Mouse (Mus musculus): ENCODE results near the gene Serpinf1. TPM values are rescaled to one million over a fixed set of nuclear protein-coding genes. Genes with fewer than 3 reads are reported as not detected.

Gene Serpinf1
- polyA plus RNA-seq, 1 experiment from 2014 or later = 129 TPM

DNA sequence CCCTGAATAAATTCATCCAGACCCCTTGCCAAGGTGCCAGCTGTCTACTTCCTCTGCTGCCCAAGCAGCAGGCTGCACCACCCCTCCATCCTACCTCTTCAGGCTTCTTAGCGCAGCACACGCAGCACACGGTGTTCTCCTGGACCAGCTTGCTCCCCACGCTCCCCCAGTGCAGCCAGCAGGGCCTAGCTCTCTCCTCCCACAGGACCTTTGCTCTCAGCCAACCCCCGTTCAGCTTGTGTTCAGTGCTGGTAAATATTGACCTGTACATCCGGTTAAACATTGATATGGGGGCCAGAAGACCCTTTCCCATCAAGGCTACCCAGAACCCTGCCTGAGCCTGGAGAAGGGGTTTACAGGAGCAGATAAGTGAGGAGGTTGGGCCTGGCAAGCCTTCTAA is 16.9 kb upstream of the Serpinf1 start, which contains the start of gene Serpinf2:
Gene Serpinf2 (minus strand): TSS at position 229 of the 400 bp plus-strand sequence.
- no peak within 1 kb of the TSS for H3K9ac ChIP-seq
- H3K27me3 ChIP-seq = no peaks in the 10 kb centered on the region
- H3K4me3 ChIP-seq (replicated peaks) = no peak within 1 kb of the TSS
- peaks cover 10% of the 10 kb centered on the region for H3K4me1 ChIP-seq
- peaks cover 13% of the 10 kb centered on the region for H3K36me3 ChIP-seq
- H3K27ac ChIP-seq = no peak within 1 kb of the TSS
- H3K9me3 ChIP-seq (replicated peaks) = no peaks in the 10 kb centered on the region
- ATAC-seq (replicated peaks; ENCODE audit: low FRiP score) = no peak
- 68% methylated on average over 6 of the region's 6 CpGs for WGBS
- H3K4me2 ChIP-seq = peak within 1 kb of the TSS; percentile 19; the same call in 1 of the 2 replicates

DNA sequence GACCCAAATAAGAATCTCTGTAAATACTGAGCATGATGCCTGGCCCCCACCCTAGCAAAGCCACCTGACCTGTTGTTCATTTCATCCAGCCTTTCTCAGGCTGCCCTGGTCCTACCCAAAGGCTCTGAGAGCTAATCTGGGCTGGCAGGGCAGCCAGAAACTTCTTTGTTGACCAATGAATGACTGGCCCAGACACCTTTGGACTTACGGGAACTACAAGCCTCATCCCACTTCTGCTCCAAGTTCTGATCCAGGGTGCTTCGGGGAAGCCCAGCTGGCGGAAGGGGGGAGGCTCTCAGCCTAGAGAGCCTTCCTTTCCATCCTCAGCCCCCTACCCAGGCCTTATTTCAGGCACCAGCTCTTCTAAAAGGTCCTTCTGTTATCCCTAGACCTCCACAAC is 16.3 kb upstream of the Serpinf1 start:
- Histone ChIP-seq H3K27me3 (no peaks in the 10 kb centered on the region), H3K4me1 (peaks cover 4% of the 10 kb centered on the region), H3K36me3 (peaks cover 13% of the 10 kb centered on the region; the same call in 1 of the 2 replicates), H3K4me2 (peak overlapping the region; percentile 19; the same call in 1 of the 2 replicates), H3K9ac (no peak overlapping the region), H3K27ac (no peak overlapping the region), H3K4me3 (replicated peaks) (no peak overlapping the region), H3K9me3 (replicated peaks) (no peaks in the 10 kb centered on the region)
- ATAC-seq (replicated peaks; ENCODE audit: low FRiP score) = no peak
- 91% methylated on average over 3 of the region's 3 CpGs for WGBS

DNA sequence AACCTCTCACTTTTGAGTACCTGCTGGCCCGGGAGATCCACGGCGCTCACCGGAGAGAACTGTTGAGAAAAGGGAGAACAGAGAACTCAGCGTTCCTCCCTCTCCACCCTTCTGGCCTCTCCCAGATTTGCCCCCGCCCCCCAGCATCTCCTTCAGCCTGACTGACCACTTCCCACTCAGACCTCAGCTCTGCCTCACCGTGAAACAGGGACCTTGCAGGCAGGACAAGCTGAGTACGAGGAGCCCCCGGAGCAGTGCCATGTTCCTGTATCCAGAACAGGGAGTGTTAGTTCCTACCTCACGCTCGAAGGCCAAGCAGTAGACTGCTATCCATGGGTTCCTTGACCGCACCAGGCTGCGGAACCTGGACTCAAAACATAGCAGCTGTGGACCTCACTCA is 15.7 kb upstream of the Serpinf1 start:
- 82% methylated on average over 13 of the region's 13 CpGs for WGBS
- H3K36me3 ChIP-seq = peaks cover 13% of the 10 kb centered on the region; the same call in 1 of the 2 replicates
- no peak overlapping the region for H3K9ac ChIP-seq
- H3K4me1 ChIP-seq = no peaks in the 10 kb centered on the region
- H3K4me3 ChIP-seq (replicated peaks) = no peak overlapping the region
- H3K27ac ChIP-seq = no peak overlapping the region
- no peak for ATAC-seq (replicated peaks; ENCODE audit: low FRiP score)
- H3K4me2 ChIP-seq = no peak overlapping the region
- no peaks in the 10 kb centered on the region for H3K27me3 ChIP-seq
- no peaks in the 10 kb centered on the region for H3K9me3 ChIP-seq (replicated peaks)

DNA sequence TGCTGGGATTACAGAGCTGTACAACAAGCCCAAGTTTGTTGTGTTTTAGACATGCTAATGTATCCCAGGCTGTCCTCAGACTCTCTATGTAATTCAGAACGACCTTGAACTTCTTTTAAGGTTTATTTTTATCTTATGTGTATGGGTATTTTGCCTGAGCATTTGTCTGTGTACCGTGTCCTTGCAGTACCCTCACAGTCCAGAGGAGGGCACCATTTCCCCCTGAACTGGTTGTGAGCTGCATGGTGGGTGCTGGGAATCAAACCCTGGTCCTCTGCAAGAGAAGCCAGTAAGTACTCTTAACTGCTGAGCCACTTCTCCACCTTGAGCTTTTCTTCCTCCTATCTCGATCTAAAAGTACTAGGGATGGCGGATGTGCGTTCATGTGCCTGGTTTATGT is 11.6 kb upstream of the Serpinf1 start:
- Histone ChIP-seq H3K4me3 (replicated peaks) (no peak overlapping the region), H3K36me3 (no peaks in the 10 kb centered on the region), H3K9me3 (replicated peaks) (no peaks in the 10 kb centered on the region), H3K4me2 (no peak overlapping the region), H3K27ac (no peak overlapping the region), H3K4me1 (no peaks in the 10 kb centered on the region), H3K27me3 (no peaks in the 10 kb centered on the region), H3K9ac (no peak overlapping the region)
- no peak for ATAC-seq (replicated peaks; ENCODE audit: low FRiP score)
- 90% methylated on average over 5 of the region's 5 CpGs for WGBS

- WGBS = 78% methylated on average over 11 of the region's 11 CpGs
- Histone ChIP-seq H3K36me3 (no peaks in the 10 kb centered on the region), H3K9ac (no peak overlapping the region), H3K27ac (no peak overlapping the region), H3K4me3 (replicated peaks) (no peak overlapping the region), H3K4me2 (no peak overlapping the region), H3K9me3 (replicated peaks) (no peaks in the 10 kb centered on the region), H3K27me3 (no peaks in the 10 kb centered on the region), H3K4me1 (no peaks in the 10 kb centered on the region)
- no peak for ATAC-seq (replicated peaks; ENCODE audit: low FRiP score)
Observed at GRCm38 (mm10) chr11:75431307-75431706, 8.8 kb upstream of the Serpinf1 start.

DNA sequence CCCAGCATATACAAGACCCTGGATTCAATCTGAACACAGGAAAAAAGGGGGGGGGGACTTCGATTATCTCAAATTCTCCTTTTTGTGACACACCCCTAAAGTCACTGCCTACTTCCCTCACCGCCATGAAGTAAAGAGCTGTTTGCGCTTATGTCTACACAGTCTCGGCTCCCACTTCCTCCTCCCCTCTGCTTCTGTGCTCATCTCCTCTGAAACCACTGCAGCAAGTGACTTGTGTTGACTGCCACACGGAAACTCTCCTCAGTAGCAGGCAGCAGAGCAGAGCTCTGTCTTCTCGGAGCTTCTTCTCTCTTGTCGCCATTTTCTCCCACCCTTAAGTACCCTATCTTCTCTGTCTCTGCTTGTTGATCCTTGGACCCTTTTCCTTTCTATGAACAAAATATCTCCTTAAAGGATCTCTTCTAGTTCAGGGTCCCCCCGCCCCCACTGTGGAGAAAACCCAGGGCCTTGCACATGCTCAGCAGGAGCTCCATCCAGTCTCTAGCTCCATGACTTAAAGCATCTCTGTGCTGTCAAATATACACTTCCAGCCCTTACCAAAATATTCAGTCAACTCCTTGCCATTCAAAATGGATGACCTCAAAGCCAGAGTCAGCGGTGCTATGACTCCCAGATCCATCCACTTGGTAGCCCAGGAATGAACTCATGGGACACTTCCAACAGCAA is 6.7 kb upstream of the Serpinf1 start:
- no peak for ATAC-seq (replicated peaks; ENCODE audit: low FRiP score)
- Histone ChIP-seq H3K4me1 (no peaks in the 10 kb centered on the region), H3K27ac (no peak overlapping the region), H3K27me3 (no peaks in the 10 kb centered on the region), H3K4me3 (replicated peaks) (no peak overlapping the region), H3K9ac (no peak overlapping the region), H3K9me3 (replicated peaks) (no peaks in the 10 kb centered on the region), H3K4me2 (no peak overlapping the region), H3K36me3 (no peaks in the 10 kb centered on the region)
- WGBS = 86% methylated on average over 9 of the region's 9 CpGs

GRCm38 (mm10) chr11:75424459-75424858 is 2.0 kb upstream of the Serpinf1 start:
- 92% methylated on average over 3 of the region's 3 CpGs for WGBS
- H3K4me2 ChIP-seq = no peak overlapping the region
- peaks cover 28% of the 10 kb centered on the region for H3K4me1 ChIP-seq
- H3K9me3 ChIP-seq (replicated peaks) = no peaks in the 10 kb centered on the region
- H3K36me3 ChIP-seq = no peaks in the 10 kb centered on the region
- no peak for ATAC-seq (replicated peaks; ENCODE audit: low FRiP score)
- no peak overlapping the region for H3K9ac ChIP-seq
- H3K4me3 ChIP-seq (replicated peaks) = no peak overlapping the region
- H3K27ac ChIP-seq = no peak overlapping the region; the same call in 1 of the 2 replicates
- H3K27me3 ChIP-seq = no peaks in the 10 kb centered on the region

DNA sequence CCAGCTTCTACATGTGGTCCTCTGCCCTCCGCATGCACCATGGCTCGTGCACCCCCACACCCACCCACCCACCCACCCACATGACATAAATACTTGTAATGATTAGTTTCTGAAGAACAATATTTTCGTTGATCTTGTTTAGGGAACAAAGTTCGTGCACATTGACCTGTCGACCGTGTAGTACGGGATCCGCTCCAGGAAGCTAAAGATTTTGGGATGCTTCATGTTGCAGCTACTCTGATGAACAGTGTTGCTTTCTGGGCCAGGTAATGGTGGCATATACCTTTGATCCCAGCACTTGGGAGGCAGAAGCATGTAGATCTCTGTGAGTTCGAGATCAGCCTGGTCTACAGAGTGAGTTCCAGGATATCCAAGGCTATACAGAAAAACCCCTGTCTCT is 1.5 kb upstream of the Serpinf1 start:
- Histone ChIP-seq H3K9me3 (replicated peaks) (no peaks in the 10 kb centered on the region), H3K36me3 (no peaks in the 10 kb centered on the region), H3K27ac (no peak overlapping the region), H3K27me3 (no peaks in the 10 kb centered on the region), H3K9ac (no peak overlapping the region), H3K4me1 (peaks cover 28% of the 10 kb centered on the region), H3K4me2 (no peak overlapping the region), H3K4me3 (replicated peaks) (no peak overlapping the region)
- no peak for ATAC-seq (replicated peaks; ENCODE audit: low FRiP score)
- 88% methylated on average over 9 of the region's 9 CpGs for WGBS

GRCm38 (mm10) chr11:75423091-75423490 is 590 bp upstream of the Serpinf1 start:
- no peaks in the 10 kb centered on the region for H3K27me3 ChIP-seq
- WGBS = 92% methylated on average over 3 of the region's 3 CpGs

DNA sequence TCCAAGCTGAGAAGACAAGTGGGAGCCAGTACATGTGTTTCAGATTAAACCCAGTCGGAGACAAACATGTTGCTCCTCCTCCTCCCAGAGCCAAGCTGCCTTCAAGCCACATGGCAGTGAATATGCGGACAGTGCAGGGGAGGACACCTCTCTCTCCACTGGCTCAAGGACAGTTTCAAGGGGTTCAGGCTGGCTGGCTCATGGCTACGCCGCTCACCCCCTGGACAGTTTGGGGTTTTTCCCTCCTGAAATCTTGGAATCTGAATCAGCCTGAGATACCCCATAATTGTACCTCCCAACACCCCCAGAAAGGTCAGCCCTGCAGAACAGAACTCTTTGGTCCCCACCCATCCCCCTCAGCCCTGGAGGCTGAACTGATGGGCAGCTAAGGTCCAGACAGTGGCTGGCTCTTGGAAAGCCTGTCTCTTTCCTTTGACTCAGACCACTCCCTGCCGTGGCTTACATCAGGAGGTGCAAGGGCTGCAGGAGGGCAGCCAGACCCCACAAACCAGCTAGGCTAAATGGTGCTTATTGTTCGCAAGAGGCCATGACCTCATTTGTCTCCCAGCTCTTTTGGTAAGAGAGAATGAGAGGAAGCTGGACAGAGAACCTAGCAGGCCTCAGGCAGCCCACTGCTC is 1.0 kb downstream of the Serpinf1 start:
- peak overlapping the region; percentile 59; the same call in 1 of the 2 replicates for H3K27ac ChIP-seq
- H3K4me2 ChIP-seq = peak overlapping the region; percentile 65
- H3K36me3 ChIP-seq = no peaks in the 10 kb centered on the region
- H3K9ac ChIP-seq = peak overlapping the region; percentile 33; the same call in 1 of the 2 replicates
- 35% methylated on average over 6 of the region's 6 CpGs for WGBS
- H3K27me3 ChIP-seq = no peaks in the 10 kb centered on the region
- peak overlapping the region; percentile 50 for H3K4me3 ChIP-seq (replicated peaks)
- no peaks in the 10 kb centered on the region for H3K9me3 ChIP-seq (replicated peaks)
- peaks cover 28% of the 10 kb centered on the region for H3K4me1 ChIP-seq
- peak; percentile 38; the same call in 1 of the 2 replicates for ATAC-seq (replicated peaks; ENCODE audit: low FRiP score)

More at GRCm38 (mm10) chr11:75423091-75423490, 590 bp upstream of the Serpinf1 start:
- Histone ChIP-seq H3K9ac (no peak overlapping the region), H3K9me3 (replicated peaks) (no peaks in the 10 kb centered on the region), H3K36me3 (no peaks in the 10 kb centered on the region), H3K4me3 (replicated peaks) (no peak overlapping the region), H3K4me1 (peaks cover 28% of the 10 kb centered on the region), H3K4me2 (no peak overlapping the region), H3K27ac (no peak overlapping the region)
- no peak for ATAC-seq (replicated peaks; ENCODE audit: low FRiP score)

- 48% methylated on average over 5 of the region's 5 CpGs for WGBS
- Histone ChIP-seq H3K36me3 (no peaks in the 10 kb centered on the region), H3K4me3 (replicated peaks) (no peak overlapping the region), H3K4me2 (peak overlapping the region; percentile 65), H3K9me3 (replicated peaks) (no peaks in the 10 kb centered on the region), H3K4me1 (peaks cover 28% of the 10 kb centered on the region), H3K27me3 (no peaks in the 10 kb centered on the region), H3K27ac (no peak overlapping the region), H3K9ac (no peak overlapping the region; the same call in 1 of the 2 replicates)
- 0 out of 2 replicates have a peak, but pooled peaks have one; percentile 13 for ATAC-seq (replicated peaks; ENCODE audit: low FRiP score)
Observed at GRCm38 (mm10) chr11:75420810-75421374, 1.6 kb downstream of the Serpinf1 start.

GRCm38 (mm10) chr11:75420037-75420436 is 2.5 kb downstream of the Serpinf1 start:
- Histone ChIP-seq H3K36me3 (peaks cover 4% of the 10 kb centered on the region; the same call in 1 of the 2 replicates), H3K4me1 (peaks cover 28% of the 10 kb centered on the region), H3K9ac (no peak overlapping the region; the same call in 1 of the 2 replicates), H3K4me2 (no peak overlapping the region), H3K27ac (no peak overlapping the region), H3K27me3 (no peaks in the 10 kb centered on the region), H3K4me3 (replicated peaks) (no peak overlapping the region), H3K9me3 (replicated peaks) (no peaks in the 10 kb centered on the region)
- WGBS = 80% methylated on average over 7 of the region's 7 CpGs
- no peak for ATAC-seq (replicated peaks; ENCODE audit: low FRiP score)

Measured in kidney, embryonic 15.5 days (tissue).